Mouse (Mus musculus): ENCODE results near the gene Supt3.

Supt3 gene

GRCm38 (mm10) chr17:44776738-44777270 is at the start of gene Supt3:
Gene Supt3, plus strand, starts transcription at chr17:44777152.
- DNase-seq (ENCODE audit: low spot score in 2 of 2): peak; percentile 92 to 95

GRCm38 (mm10) chr17:44727675-44728074 is 49.3 kb upstream of the Supt3 start:
- no peak for DNase-seq (ENCODE audit: low spot score in 2 of 2)

- no peak for DNase-seq (ENCODE audit: low spot score in 2 of 2)
These were observed 48.5 kb upstream of the Supt3 start for GRCm38 (mm10) chr17:44728464-44728863.

GRCm38 (mm10) chr17:44733544-44734310 is 43.2 kb upstream of the Supt3 start:
- DNase-seq (ENCODE audit: low spot score in 2 of 2): no peak

GRCm38 (mm10) chr17:44734501-44735222 is 42.3 kb upstream of the Supt3 start:
- peak; percentile 7 to 14 for DNase-seq (ENCODE audit: low spot score in 2 of 2)

GRCm38 (mm10) chr17:44735223-44735990 is 41.5 kb upstream of the Supt3 start:
- DNase-seq (ENCODE audit: low spot score in 2 of 2): peak; percentile 13 to 17

GRCm38 (mm10) chr17:44735991-44736561 is 40.9 kb upstream of the Supt3 start:
- DNase-seq (ENCODE audit: low spot score in 2 of 2): peak; percentile 19 to 31

GRCm38 (mm10) chr17:44737275-44738120 is 39.5 kb upstream of the Supt3 start:
- no peak for DNase-seq (ENCODE audit: low spot score in 2 of 2)

GRCm38 (mm10) chr17:44738121-44738637 is 38.8 kb upstream of the Supt3 start:
- DNase-seq (ENCODE audit: low spot score in 2 of 2): no peak

GRCm38 (mm10) chr17:44742246-44742645 is 34.7 kb upstream of the Supt3 start:
- DNase-seq (ENCODE audit: low spot score in 2 of 2): no peak

- DNase-seq (ENCODE audit: low spot score in 2 of 2): no peak
These were observed 33.2 kb upstream of the Supt3 start for GRCm38 (mm10) chr17:44743780-44744179.

GRCm38 (mm10) chr17:44745378-44745777 is 31.6 kb upstream of the Supt3 start:
- DNase-seq (ENCODE audit: low spot score in 2 of 2): no peak

GRCm38 (mm10) chr17:44766318-44766717 is 10.6 kb upstream of the Supt3 start:
- DNase-seq (ENCODE audit: low spot score in 2 of 2): no peak

GRCm38 (mm10) chr17:44766975-44767374 is 10.0 kb upstream of the Supt3 start:
- DNase-seq (ENCODE audit: low spot score in 2 of 2): no peak

- DNase-seq (ENCODE audit: low spot score in 2 of 2): no peak
These were observed 9.6 kb upstream of the Supt3 start for GRCm38 (mm10) chr17:44767375-44767774.

GRCm38 (mm10) chr17:44768522-44768921 is 8.4 kb upstream of the Supt3 start:
- no peak for DNase-seq (ENCODE audit: low spot score in 2 of 2)

- DNase-seq (ENCODE audit: low spot score in 2 of 2): no peak
These were observed 6.1 kb upstream of the Supt3 start for GRCm38 (mm10) chr17:44770871-44771270.

GRCm38 (mm10) chr17:44772576-44772975 is 4.4 kb upstream of the Supt3 start:
- DNase-seq (ENCODE audit: low spot score in 2 of 2): no peak

- DNase-seq (ENCODE audit: low spot score in 2 of 2): peak; percentile 38 to 52
These were observed 419 bp downstream of the Supt3 start for GRCm38 (mm10) chr17:44777337-44777804.

GRCm38 (mm10) chr17:44778141-44778540 is 1.2 kb downstream of the Supt3 start:
- no peak for DNase-seq (ENCODE audit: low spot score in 2 of 2)
